Mouse (Mus musculus): ENCODE data around the gene Olfr1329.
"Not testable (repeated sequence)": the region's sequence is repeated elsewhere in the genome, so short reads cannot be mapped to it uniquely, and the experiment has no call there.

Olfr1329 gene

DNA sequence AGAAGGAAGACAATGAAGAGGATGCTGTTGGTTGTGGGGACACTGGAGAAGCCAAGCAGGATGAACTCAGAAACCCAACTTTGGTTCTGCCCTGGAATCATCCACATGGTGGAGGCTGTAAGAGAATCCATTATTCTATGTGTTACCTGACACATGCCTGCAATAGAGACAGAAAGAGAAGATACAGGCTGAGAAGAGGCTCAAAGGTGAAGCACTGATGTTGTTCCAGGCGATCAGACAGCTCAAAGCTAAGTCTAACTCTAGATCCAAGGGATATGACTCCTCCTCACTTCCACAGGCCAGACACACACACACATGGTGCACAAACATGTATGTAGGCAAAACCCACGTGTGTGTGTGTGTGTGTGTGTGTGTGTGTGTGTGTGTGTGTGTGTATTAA lies at the start of gene Olfr1329:
Olfr1329 (minus strand) TSS at position 101 of the 400 bp plus-strand sequence.
- not testable (repeated sequence) for DNase-seq (ENCODE audit: low read depth)

- DNase-seq (ENCODE audit: low read depth) = no peak
These were observed 43.9 kb upstream of the Olfr1329 start, which contains the start of gene Lao1 for GRCm38 (mm10) chr4:118961141-118961628. TSS of gene Lao1 (plus strand) at chr4:118961578.

DNA sequence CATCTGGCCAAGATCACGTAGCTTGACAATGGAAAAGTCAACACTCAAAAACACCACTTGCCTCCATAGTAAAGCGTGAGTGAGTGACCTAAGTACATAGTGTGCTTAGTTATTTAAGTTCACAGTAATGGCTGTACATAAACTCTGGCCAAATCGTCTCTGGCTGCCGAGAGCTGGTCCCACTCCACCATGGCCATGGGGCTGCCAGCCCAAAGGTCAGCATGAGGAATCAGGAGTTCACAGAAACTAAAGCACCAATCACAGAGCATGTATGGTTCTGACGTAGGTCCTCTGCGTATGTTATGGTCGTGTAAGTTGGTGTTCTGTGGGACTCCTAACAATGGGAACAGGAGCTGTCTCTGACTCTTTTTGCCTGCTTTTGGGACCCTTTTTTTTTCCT lies 41.5 kb upstream of the Olfr1329 start:
- DNase-seq (ENCODE audit: low read depth) = no peak

- no peak for DNase-seq (ENCODE audit: low read depth)
These were observed 21.2 kb upstream of the Olfr1329 start, which contains the start of gene Olfr1328 for GRCm38 (mm10) chr4:118938512-118938911. TSS of gene Olfr1328 (minus strand) at chr4:118938612.

- DNase-seq (ENCODE audit: low read depth) = not testable (repeated sequence)
These were observed 14.1 kb upstream of the Olfr1329 start for GRCm38 (mm10) chr4:118931326-118931725.

DNA sequence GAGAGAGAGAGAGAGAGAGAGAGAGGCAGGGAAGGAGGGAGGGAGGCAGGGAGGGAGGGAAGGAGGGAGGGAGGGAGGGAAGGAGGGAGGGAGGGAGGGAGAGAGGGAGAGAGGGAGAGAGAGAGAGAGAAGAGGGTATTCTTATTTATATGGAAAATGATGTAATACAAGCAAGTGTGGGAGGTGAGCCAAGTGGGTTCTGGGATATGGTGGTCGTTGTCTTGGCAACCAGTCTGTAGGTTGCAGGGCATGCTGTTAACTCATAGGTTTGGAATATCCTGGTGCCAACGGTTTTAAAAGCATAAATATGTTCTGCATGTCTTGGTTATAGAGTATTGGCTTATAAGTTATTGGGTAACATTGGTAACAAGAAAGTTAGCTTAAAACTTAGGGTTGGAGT lies 15.3 kb downstream of the Olfr1329 start:
- DNase-seq (ENCODE audit: low read depth) = no peak

GRCm38 (mm10) chr4:118888297-118888696 lies 29.0 kb downstream of the Olfr1329 start, which contains the start of gene Olfr1330:
TSS of gene Olfr1330 (plus strand) at chr4:118888597.
- DNase-seq (ENCODE audit: low read depth) = no peak

DNA sequence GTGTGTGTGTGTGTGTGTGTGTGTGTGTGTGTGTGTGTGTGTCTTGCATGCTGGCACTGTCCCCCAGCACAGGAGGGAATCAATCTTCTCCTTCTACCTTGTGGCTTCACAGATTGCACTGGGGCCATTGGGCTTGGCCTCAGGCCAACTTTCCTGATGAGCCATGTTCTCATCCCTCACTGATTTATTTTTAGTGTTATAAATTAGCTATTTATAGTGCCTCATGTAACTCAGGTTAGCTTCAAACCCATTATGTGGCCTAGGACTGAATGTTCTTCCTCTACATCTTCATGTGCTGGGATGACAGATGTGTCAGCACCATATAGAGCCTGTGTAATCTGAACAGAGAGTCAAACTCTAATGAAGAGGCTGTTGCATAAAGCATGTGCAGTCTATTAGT lies 49.7 kb downstream of the Olfr1329 start:
- no peak for DNase-seq (ENCODE audit: low read depth)
